Mouse (Mus musculus): ENCODE measurements around the gene Plagl1. TPM values are rescaled to one million over a fixed set of nuclear protein-coding genes. Genes with fewer than 3 reads are reported as not detected.
A peak's percentile ranks its signal among the peaks of the same experiment; 100 is the strongest.

Gene Plagl1
- total RNA-seq, 2 experiments from 2014 or later: 17.5 to 23.7 TPM

- DNase-seq (ENCODE audit: extremely low spot score in 1 of 2, low spot score in 2 of 2): no peak
- intact Hi-C loops (cut with DNase I): no loop called here
- Histone ChIP-seq H3K4me3 (no peak overlapping the region), H3K27ac (no peak overlapping the region)
- TF ChIP-seq CTCF (IDR thresholded peaks at IDR 0.05): no peak
Measured at GRCm38 (mm10) chr10:13116706-13117665, 56.7 kb downstream of the Plagl1 start.

GRCm38 (mm10) chr10:13118024-13118769, 57.9 kb downstream of the Plagl1 start:
- no peak overlapping the region for H3K27ac ChIP-seq
- TF ChIP-seq CTCF (IDR thresholded peaks at IDR 0.05): no peak
- intact Hi-C loops (cut with DNase I): no loop called here
- no peak overlapping the region for H3K4me3 ChIP-seq
- no peak for DNase-seq (ENCODE audit: extremely low spot score in 1 of 2, low spot score in 2 of 2)

- no peak for DNase-seq (ENCODE audit: extremely low spot score in 1 of 2, low spot score in 2 of 2)
- no peak overlapping the region for H3K27ac ChIP-seq
- intact Hi-C loops (cut with DNase I): no loop called here
- no peak for TF ChIP-seq CTCF (IDR thresholded peaks at IDR 0.05)
- H3K4me3 ChIP-seq: no peak overlapping the region
Measured at GRCm38 (mm10) chr10:13118770-13119102, 58.4 kb downstream of the Plagl1 start.

GRCm38 (mm10) chr10:13119300-13119699, 59.0 kb downstream of the Plagl1 start:
- no peak for TF ChIP-seq CTCF (IDR thresholded peaks at IDR 0.05)
- no peak for DNase-seq (ENCODE audit: extremely low spot score in 1 of 2, low spot score in 2 of 2)
- intact Hi-C loops (cut with DNase I): no loop called here
- Histone ChIP-seq H3K27ac (no peak overlapping the region), H3K4me3 (no peak overlapping the region)

GRCm38 (mm10) chr10:13125811-13126210, 65.5 kb downstream of the Plagl1 start:
- Histone ChIP-seq H3K27ac (no peak overlapping the region), H3K4me3 (no peak overlapping the region)
- no peak for DNase-seq (ENCODE audit: extremely low spot score in 1 of 2, low spot score in 2 of 2)
- TF ChIP-seq CTCF (IDR thresholded peaks at IDR 0.05): no peak
- intact Hi-C loops (cut with DNase I): no loop called here

GRCm38 (mm10) chr10:13127335-13127734, 67.0 kb downstream of the Plagl1 start:
- peak; percentile 37 for TF ChIP-seq CTCF (IDR thresholded peaks at IDR 0.05)
- Histone ChIP-seq H3K27ac (no peak overlapping the region), H3K4me3 (no peak overlapping the region)
- DNase-seq (ENCODE audit: extremely low spot score in 1 of 2, low spot score in 2 of 2): no peak
- intact Hi-C loops (cut with DNase I): no loop called here

GRCm38 (mm10) chr10:13127946-13128345, 67.6 kb downstream of the Plagl1 start:
- DNase-seq (ENCODE audit: extremely low spot score in 1 of 2, low spot score in 2 of 2): no peak
- intact Hi-C loops (cut with DNase I): no loop called here
- Histone ChIP-seq H3K27ac (no peak overlapping the region), H3K4me3 (no peak overlapping the region)
- TF ChIP-seq CTCF (IDR thresholded peaks at IDR 0.05): no peak

GRCm38 (mm10) chr10:13133850-13134249, 73.5 kb downstream of the Plagl1 start:
- no peak for TF ChIP-seq CTCF (IDR thresholded peaks at IDR 0.05)
- Histone ChIP-seq H3K4me3 (no peak overlapping the region), H3K27ac (no peak overlapping the region)
- intact Hi-C loops (cut with DNase I): no loop called here
- no peak for DNase-seq (ENCODE audit: extremely low spot score in 1 of 2, low spot score in 2 of 2)

- no peak for TF ChIP-seq CTCF (IDR thresholded peaks at IDR 0.05)
- DNase-seq (ENCODE audit: extremely low spot score in 1 of 2, low spot score in 2 of 2): no peak
- no peak overlapping the region for H3K27ac ChIP-seq
- intact Hi-C loops (cut with DNase I): no loop called here
- H3K4me3 ChIP-seq: no peak overlapping the region
Measured at GRCm38 (mm10) chr10:13135276-13135675, 75.0 kb downstream of the Plagl1 start.

GRCm38 (mm10) chr10:13135751-13136150, 75.4 kb downstream of the Plagl1 start:
- intact Hi-C loops (cut with DNase I): no loop called here
- no peak for DNase-seq (ENCODE audit: extremely low spot score in 1 of 2, low spot score in 2 of 2)

GRCm38 (mm10) chr10:13137906-13138305, 77.6 kb downstream of the Plagl1 start:
- no peak for TF ChIP-seq CTCF (IDR thresholded peaks at IDR 0.05)
- Histone ChIP-seq H3K27ac (no peak overlapping the region), H3K4me3 (no peak overlapping the region)
- intact Hi-C loops (cut with DNase I): no loop called here
- DNase-seq (ENCODE audit: extremely low spot score in 1 of 2, low spot score in 2 of 2): no peak

More at GRCm38 (mm10) chr10:13135751-13136150, 75.4 kb downstream of the Plagl1 start:
- TF ChIP-seq CTCF (IDR thresholded peaks at IDR 0.05): no peak
- Histone ChIP-seq H3K4me3 (no peak overlapping the region), H3K27ac (no peak overlapping the region)

- DNase-seq (ENCODE audit: extremely low spot score in 1 of 2, low spot score in 2 of 2): no peak
- Histone ChIP-seq H3K27ac (no peak overlapping the region), H3K4me3 (no peak overlapping the region)
- intact Hi-C loops (cut with DNase I): no loop called here
- no peak for TF ChIP-seq CTCF (IDR thresholded peaks at IDR 0.05)
Measured at GRCm38 (mm10) chr10:13140434-13140833, 80.1 kb downstream of the Plagl1 start.

Data from left cerebral cortex, adult 2 months (tissue).